Mouse (Mus musculus) adrenal gland, postnatal 4 days (tissue): ENCODE results near the gene Kcne4. TPM values are rescaled to one million over a fixed set of nuclear protein-coding genes. Genes with fewer than 3 reads are reported as not detected.

Experiments used
- DNase-seq, 2 experiments: peaks; one replicate each; pipeline ENCODE4 v3.0.0; 2021 to 2022; ENCODE audit warnings: low spot score in 2 of 2, mixed read lengths in 2 of 2
- total RNA-seq, 2 experiments: library from RNA; stranded (reverse); gene quantifications; 2 replicates each; pipeline ENCODE4 v1.2.3; 2021

The Kcne4 gene
- total RNA-seq, 2 experiments from 2014 or later: 6.9 to 7.7 TPM

- no peak for DNase-seq
These were observed 37.7 kb downstream of the Kcne4 start for GRCm38 (mm10) chr1:78854306-78854705.

DNA sequence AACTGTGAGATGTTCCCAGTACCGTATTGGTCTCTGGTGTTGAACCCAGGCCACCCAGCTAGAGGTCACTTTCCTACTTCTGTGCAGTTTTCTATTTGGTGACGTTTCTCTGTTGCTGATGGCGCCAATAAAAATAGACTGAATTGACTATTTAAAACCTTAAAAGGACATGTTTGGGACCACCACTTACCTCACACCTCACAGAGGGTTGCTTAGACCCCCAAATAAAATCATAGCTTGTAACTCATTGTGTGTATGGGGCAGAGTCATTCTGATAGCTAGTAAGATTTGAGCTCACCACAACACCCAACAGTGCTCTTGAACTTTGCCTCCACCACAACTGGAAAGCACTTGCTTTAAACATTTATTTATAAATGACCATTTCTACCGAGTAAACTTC is 43.0 kb downstream of the Kcne4 start:
- DNase-seq: no peak

DNA sequence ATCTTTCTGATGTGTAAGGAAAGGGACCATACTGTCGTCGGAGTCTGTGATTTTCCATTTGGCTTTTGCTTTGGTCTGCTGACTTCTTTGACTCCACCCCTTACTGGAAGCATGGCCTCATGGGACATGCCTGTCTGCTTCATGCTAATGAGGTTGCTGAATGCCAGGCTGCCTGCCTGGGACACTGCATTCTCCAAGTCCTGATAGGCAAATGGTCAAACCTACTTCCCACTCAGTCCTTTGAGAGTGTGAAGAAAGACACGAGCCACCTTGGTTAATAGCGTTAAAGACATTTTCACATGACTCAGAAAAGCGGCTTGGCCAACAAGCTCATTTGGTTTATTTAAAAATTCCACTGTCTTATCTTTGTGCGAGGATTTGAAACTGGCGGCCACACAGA is 43.5 kb downstream of the Kcne4 start:
- no peak for DNase-seq

DNA sequence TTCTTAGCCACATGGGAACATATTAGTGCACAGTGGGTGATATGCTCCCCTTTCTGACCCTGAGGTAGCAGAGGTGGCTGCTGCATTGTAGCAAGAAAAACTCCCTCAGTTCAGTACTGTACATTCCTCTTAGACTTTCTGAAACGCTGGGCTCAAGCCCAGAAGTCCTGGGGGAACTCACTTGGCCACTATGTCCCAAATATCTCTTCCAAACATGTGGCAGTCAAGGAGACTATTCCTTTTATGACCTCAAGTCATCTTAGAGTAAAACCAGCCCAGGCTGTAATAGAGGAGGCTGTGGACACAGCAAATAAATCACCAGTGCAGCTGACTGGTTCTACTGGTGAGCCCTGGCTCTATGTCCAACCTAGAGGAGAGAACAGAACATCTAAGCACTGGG is 45.7 kb downstream of the Kcne4 start:
- DNase-seq: no peak

GRCm38 (mm10) chr1:78863833-78864232 is 47.3 kb downstream of the Kcne4 start:
- no peak for DNase-seq

DNA sequence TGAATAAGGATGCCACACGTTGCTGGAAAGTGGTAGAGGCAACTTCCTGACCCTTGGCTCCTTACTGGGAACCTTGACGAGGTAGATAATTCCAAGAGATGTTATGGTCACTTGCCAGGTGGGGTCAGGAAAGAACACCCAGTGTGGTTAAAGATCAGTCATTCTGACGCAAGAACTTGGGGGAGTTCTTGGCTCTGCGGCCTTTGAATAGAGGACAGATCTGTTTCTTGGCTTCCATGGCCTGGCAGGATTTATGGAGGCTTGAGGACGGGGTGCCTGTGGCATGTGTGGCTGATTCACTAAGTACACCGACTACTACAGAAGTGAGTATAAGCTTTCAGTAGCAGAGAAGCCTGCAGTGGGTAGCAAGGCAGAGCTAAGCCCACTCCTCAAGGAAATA is 47.8 kb downstream of the Kcne4 start:
- DNase-seq: no peak

DNA sequence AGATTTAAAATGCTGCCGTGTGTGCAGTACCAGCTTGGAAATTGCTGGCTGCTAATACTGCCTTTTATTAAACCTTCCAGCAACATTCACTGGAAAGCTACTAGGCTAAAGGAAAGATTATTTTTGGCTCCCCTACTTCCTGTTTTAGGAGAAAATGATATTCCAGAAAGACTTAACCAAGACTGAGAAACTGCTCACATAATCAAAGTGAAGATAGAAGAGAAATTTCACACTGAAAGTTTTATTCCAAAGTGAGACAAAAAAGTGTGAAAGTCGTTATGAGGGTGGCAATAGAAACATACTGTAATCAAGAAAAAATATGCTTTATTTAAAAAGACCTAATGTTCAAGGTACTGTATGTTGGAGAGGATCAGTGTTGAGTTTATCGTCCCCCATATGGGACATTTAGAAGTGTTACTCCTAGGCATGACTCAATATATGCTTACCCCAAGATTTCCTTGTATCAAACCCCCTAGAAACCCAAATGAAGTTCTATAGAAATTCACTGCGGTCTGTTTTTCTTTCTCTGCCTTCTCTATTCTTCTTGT is 48.3 kb downstream of the Kcne4 start:
- DNase-seq: no peak

- DNase-seq: no peak
These were observed 49.4 kb downstream of the Kcne4 start for GRCm38 (mm10) chr1:78865991-78866390.

DNA sequence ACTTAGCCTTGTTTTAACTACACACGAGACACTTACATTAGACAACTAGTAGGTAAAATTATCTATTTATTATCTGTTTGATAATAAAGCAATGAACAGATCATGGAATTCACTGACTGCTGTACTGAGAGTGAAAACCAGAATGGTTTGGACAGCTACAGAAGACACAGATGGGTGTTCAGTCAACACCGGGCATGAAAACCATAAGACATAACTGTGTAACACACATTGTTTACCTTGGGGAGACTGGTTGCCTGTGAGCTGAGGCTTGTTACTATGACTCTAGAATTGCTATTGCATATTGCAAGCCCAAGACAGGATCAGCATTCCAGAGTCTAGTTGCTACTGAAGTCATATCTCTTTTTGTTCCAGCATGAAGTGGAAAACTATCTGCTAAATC is 49.9 kb downstream of the Kcne4 start:
- no peak for DNase-seq

Other genes with a start within 250 kb of the Kcne4 start
- 10 to 100 TPM; 17.9 to 19.7 TPM for gene Acsl3, start 158.9 kb upstream of the Kcne4 start, total RNA-seq
- 1 to 10 TPM; 4.7 to 6.1 TPM for gene Utp14b, start 158.7 kb upstream of the Kcne4 start, total RNA-seq